Mouse (Mus musculus) MEL (cell line): Measurements from ENCODE around the gene Olfr71.

Experiments
- POLR2A ChIP-seq, 2 experiments: IDR thresholded peaks; 2 replicates each; pipeline ENCODE4 v1.6.1; 2011 to 2012; ENCODE audit warnings: low read length in 2 of 2, mild to moderate bottlenecking in 2 of 2, control low read depth in 1 of 2, improper control_type of control experiment in 1 of 2, low read depth in 1 of 2, moderate library complexity in 1 of 2; ENCODE audit not compliant: control insufficient read depth in 1 of 2, insufficient read depth in 1 of 2, poor library complexity in 1 of 2
- TCF12 ChIP-seq: IDR thresholded peaks from 2 replicates; pipeline ENCODE4 v1.6.1; 2014; ENCODE audit warnings: low read depth, mild to moderate bottlenecking, inconsistent platforms, low read length, improper control_type of control experiment, moderate library complexity

DNA sequence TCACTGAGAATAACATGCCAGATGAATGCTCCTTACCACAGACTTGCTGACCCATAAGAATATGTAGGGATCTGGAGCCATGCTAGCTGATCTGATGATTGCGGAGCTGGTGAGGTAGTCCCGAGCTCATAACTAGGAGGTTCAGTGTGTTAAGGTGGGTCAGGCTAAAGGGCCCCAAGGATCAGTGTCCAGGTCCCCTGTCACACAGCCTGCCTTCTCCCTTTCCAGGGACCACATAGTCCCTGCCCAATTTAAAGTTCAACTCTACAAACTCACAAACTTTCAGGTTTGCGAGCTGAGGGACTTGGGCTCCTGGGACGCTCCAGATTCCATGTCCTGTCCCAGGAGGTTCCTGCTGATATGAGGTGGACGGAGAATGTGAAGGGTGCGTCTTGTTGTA lies 9.3 kb downstream of the Olfr71 start, which contains the start of gene Olfr70:
- no peak for TF ChIP-seq POLR2A (IDR thresholded peaks at IDR 0.05; ENCODE audit: control insufficient read depth in 1 of 2, insufficient read depth in 1 of 2, low read depth in 1 of 2, low read length in 2 of 2, poor library complexity in 1 of 2)
- no peak for TF ChIP-seq TCF12
